Mouse (Mus musculus) forebrain, embryonic 12.5 days (tissue): ENCODE measurements around the gene Parp8. TPM values are rescaled to one million over a fixed set of nuclear protein-coding genes. Genes with fewer than 3 reads are reported as not detected.

Experiments used
- ATAC-seq: fragments of 200-750 bp; cut with Nextera tagmentation; 2 replicates; pipeline ENCODE4 v1.8.0; 2017; ENCODE audit warnings: moderate TSS enrichment; ENCODE audit not compliant: low FRiP score
- H3K27ac ChIP-seq: fragments of 300-500 bp; sonication (generic); 2 replicates; pipeline ENCODE4 v1.5.1; 2016; ENCODE audit warnings: mild to moderate bottlenecking
- H3K27me3 ChIP-seq: fragments of 300-500 bp; sonication (generic); 2 replicates; pipeline ENCODE4 v1.6.1; 2016; ENCODE audit warnings: mild to moderate bottlenecking
- H3K36me3 ChIP-seq: fragments of 300-500 bp; sonication (generic); replicated peaks from 2 replicates; pipeline ENCODE4 v1.6.1; 2016; ENCODE audit warnings: mild to moderate bottlenecking
- H3K4me1 ChIP-seq: fragments of 300-500 bp; sonication (generic); 2 replicates; pipeline ENCODE4 v1.6.1; 2016
- H3K4me2 ChIP-seq: fragments of 300-500 bp; sonication (generic); 2 replicates; pipeline ENCODE4 v1.6.1; 2016; ENCODE audit warnings: mild to moderate bottlenecking, moderate library complexity
- H3K4me3 ChIP-seq: fragments of 300-500 bp; sonication (generic); replicated peaks from 2 replicates; pipeline ENCODE4 v1.5.1; 2016; ENCODE audit warnings: mild to moderate bottlenecking
- H3K9ac ChIP-seq: fragments of 300-500 bp; sonication (generic); 2 replicates; pipeline ENCODE4 v1.6.1; 2016; ENCODE audit warnings: mild to moderate bottlenecking
- H3K9me3 ChIP-seq: fragments of 300-500 bp; sonication (generic); 2 replicates; pipeline ENCODE4 v1.6.1; 2016
- WGBS: fragments of 180-500 bp; shearing (Covaris S2); methylation state at CpG from one replicate; pipeline ENCODE4 v1.1.7; 2016; 5-methylcytosine and 5-hydroxymethylcytosine counted together
- polyA plus RNA-seq: library from polyadenylated mRNA; unstranded; fragments of >200 nt; fragmentation: Nextera tagmentation; extraction: Ambion mirVana; gene quantifications from 2 replicates; pipeline ENCODE4 v1.2.1, GENCODE M21; 2016

Parp8 gene
- polyA plus RNA-seq, 1 experiment from 2014 or later: 17.7 TPM

GRCm38 (mm10) chr13:116973491-116973890 lies 51.8 kb downstream of the Parp8 start:
- no peak overlapping the region for H3K27ac ChIP-seq
- no peak overlapping the region for H3K4me3 ChIP-seq
- no peak overlapping the region for H3K9ac ChIP-seq
- H3K4me1 ChIP-seq: peaks cover 7% of the 10 kb centered on the region; the same call in 1 of the 2 replicates
- no peaks in the 10 kb centered on the region for H3K27me3 ChIP-seq
- H3K4me2 ChIP-seq: no peak overlapping the region
- WGBS: 76% methylated on average over 7 of the region's 7 CpGs
- no peaks in the 10 kb centered on the region for H3K36me3 ChIP-seq
- no peaks in the 10 kb centered on the region for H3K9me3 ChIP-seq
- ATAC-seq: no peak

GRCm38 (mm10) chr13:116972036-116972611 lies 53.2 kb downstream of the Parp8 start:
- H3K36me3 ChIP-seq: no peaks in the 10 kb centered on the region
- H3K4me1 ChIP-seq: peaks cover 7% of the 10 kb centered on the region; the same call in 1 of the 2 replicates
- H3K4me2 ChIP-seq: no peak overlapping the region
- no peaks in the 10 kb centered on the region for H3K9me3 ChIP-seq
- no peak for ATAC-seq
- H3K4me3 ChIP-seq: no peak overlapping the region
- no peaks in the 10 kb centered on the region for H3K27me3 ChIP-seq
- no peak overlapping the region for H3K27ac ChIP-seq
- WGBS: 86% methylated on average over 7 of the region's 7 CpGs
- H3K9ac ChIP-seq: no peak overlapping the region

GRCm38 (mm10) chr13:116970706-116971428 lies 54.5 kb downstream of the Parp8 start:
- Histone ChIP-seq H3K27me3 (no peaks in the 10 kb centered on the region), H3K4me1 (peaks cover 7% of the 10 kb centered on the region; the same call in 1 of the 2 replicates), H3K9ac (no peak overlapping the region), H3K4me2 (no peak overlapping the region), H3K4me3 (no peak overlapping the region), H3K9me3 (no peaks in the 10 kb centered on the region), H3K27ac (no peak overlapping the region), H3K36me3 (no peaks in the 10 kb centered on the region)
- 39% methylated on average over 11 of the region's 11 CpGs for WGBS
- ATAC-seq: peak; percentile 74

- no peak overlapping the region for H3K4me3 ChIP-seq
- no peak overlapping the region for H3K9ac ChIP-seq
- ATAC-seq: no peak
- H3K4me2 ChIP-seq: no peak overlapping the region
- H3K36me3 ChIP-seq: no peaks in the 10 kb centered on the region
- H3K4me1 ChIP-seq: peaks cover 7% of the 10 kb centered on the region; the same call in 1 of the 2 replicates
- no peaks in the 10 kb centered on the region for H3K27me3 ChIP-seq
- H3K9me3 ChIP-seq: no peaks in the 10 kb centered on the region
- 90% methylated on average over 1 of the region's 1 CpGs for WGBS
- H3K27ac ChIP-seq: no peak overlapping the region
Measured at GRCm38 (mm10) chr13:116969650-116970049, 55.7 kb downstream of the Parp8 start.

GRCm38 (mm10) chr13:116968906-116969305 lies 56.4 kb downstream of the Parp8 start:
- no peak for ATAC-seq

GRCm38 (mm10) chr13:116967459-116967858 lies 57.9 kb downstream of the Parp8 start:
- Histone ChIP-seq H3K27me3 (no peaks in the 10 kb centered on the region), H3K36me3 (no peaks in the 10 kb centered on the region), H3K27ac (no peak overlapping the region), H3K4me2 (no peak overlapping the region), H3K9ac (no peak overlapping the region), H3K4me3 (no peak overlapping the region), H3K9me3 (no peaks in the 10 kb centered on the region), H3K4me1 (peaks cover 11% of the 10 kb centered on the region; the same call in 1 of the 2 replicates)
- ATAC-seq: no peak
- WGBS: 91% methylated on average over 3 of the region's 3 CpGs

More at GRCm38 (mm10) chr13:116968906-116969305, 56.4 kb downstream of the Parp8 start:
- Histone ChIP-seq H3K9me3 (no peaks in the 10 kb centered on the region), H3K4me3 (no peak overlapping the region), H3K27ac (no peak overlapping the region), H3K27me3 (no peaks in the 10 kb centered on the region), H3K4me1 (peaks cover 7% of the 10 kb centered on the region; the same call in 1 of the 2 replicates), H3K9ac (no peak overlapping the region), H3K36me3 (no peaks in the 10 kb centered on the region), H3K4me2 (no peak overlapping the region)
- 96% methylated on average over 4 of the region's 4 CpGs for WGBS

GRCm38 (mm10) chr13:116962480-116963462 lies 62.6 kb downstream of the Parp8 start:
- Histone ChIP-seq H3K4me3 (no peak overlapping the region), H3K27me3 (no peaks in the 10 kb centered on the region), H3K4me1 (peaks cover 3% of the 10 kb centered on the region; the same call in 1 of the 2 replicates), H3K9me3 (no peaks in the 10 kb centered on the region), H3K27ac (no peak overlapping the region), H3K4me2 (no peak overlapping the region), H3K9ac (no peak overlapping the region), H3K36me3 (no peaks in the 10 kb centered on the region)
- WGBS: 83% methylated on average over 15 of the region's 15 CpGs
- no peak for ATAC-seq

- H3K9ac ChIP-seq: no peak overlapping the region
- H3K9me3 ChIP-seq: no peaks in the 10 kb centered on the region
- no peak overlapping the region for H3K4me3 ChIP-seq
- H3K36me3 ChIP-seq: no peaks in the 10 kb centered on the region
- no peaks in the 10 kb centered on the region for H3K27me3 ChIP-seq
- 81% methylated on average over 7 of the region's 7 CpGs for WGBS
- H3K4me2 ChIP-seq: no peak overlapping the region
- no peak overlapping the region for H3K27ac ChIP-seq
- H3K4me1 ChIP-seq: peaks cover 3% of the 10 kb centered on the region; the same call in 1 of the 2 replicates
- no peak for ATAC-seq
Measured at GRCm38 (mm10) chr13:116958776-116959589, 66.4 kb downstream of the Parp8 start.

GRCm38 (mm10) chr13:116957577-116957976 lies 67.8 kb downstream of the Parp8 start:
- Histone ChIP-seq H3K9me3 (no peaks in the 10 kb centered on the region), H3K27me3 (no peaks in the 10 kb centered on the region), H3K9ac (no peak overlapping the region), H3K36me3 (no peaks in the 10 kb centered on the region), H3K4me2 (no peak overlapping the region), H3K27ac (no peak overlapping the region), H3K4me3 (no peak overlapping the region), H3K4me1 (no peaks in the 10 kb centered on the region)
- 88% methylated on average over 3 of the region's 3 CpGs for WGBS
- ATAC-seq: no peak

GRCm38 (mm10) chr13:116951336-116951735 lies 74.0 kb downstream of the Parp8 start:
- Histone ChIP-seq H3K9ac (no peak overlapping the region), H3K4me2 (no peak overlapping the region), H3K9me3 (no peaks in the 10 kb centered on the region), H3K27me3 (no peaks in the 10 kb centered on the region), H3K27ac (no peak overlapping the region), H3K36me3 (no peaks in the 10 kb centered on the region), H3K4me3 (no peak overlapping the region), H3K4me1 (no peaks in the 10 kb centered on the region)
- WGBS: 94% methylated on average over 3 of the region's 3 CpGs
- no peak for ATAC-seq

GRCm38 (mm10) chr13:116949527-116949926 lies 75.8 kb downstream of the Parp8 start:
- H3K27me3 ChIP-seq: no peaks in the 10 kb centered on the region
- no peaks in the 10 kb centered on the region for H3K4me1 ChIP-seq
- 75% methylated on average over 4 of the region's 4 CpGs for WGBS
- no peaks in the 10 kb centered on the region for H3K9me3 ChIP-seq
- H3K4me2 ChIP-seq: no peak overlapping the region
- H3K36me3 ChIP-seq: no peaks in the 10 kb centered on the region
- no peak overlapping the region for H3K9ac ChIP-seq
- H3K4me3 ChIP-seq: no peak overlapping the region
- ATAC-seq: no peak
- no peak overlapping the region for H3K27ac ChIP-seq
